Mouse (Mus musculus): ENCODE data around the gene Pex14. TPM values are rescaled to one million over a fixed set of nuclear protein-coding genes. Genes with fewer than 3 reads are reported as not detected.

Pex14 gene
- polyA plus RNA-seq (2012; ENCODE audit: insufficient read depth, insufficient read length, missing spikeins): 19.6 and 19.7 TPM in 2 replicates

DNA sequence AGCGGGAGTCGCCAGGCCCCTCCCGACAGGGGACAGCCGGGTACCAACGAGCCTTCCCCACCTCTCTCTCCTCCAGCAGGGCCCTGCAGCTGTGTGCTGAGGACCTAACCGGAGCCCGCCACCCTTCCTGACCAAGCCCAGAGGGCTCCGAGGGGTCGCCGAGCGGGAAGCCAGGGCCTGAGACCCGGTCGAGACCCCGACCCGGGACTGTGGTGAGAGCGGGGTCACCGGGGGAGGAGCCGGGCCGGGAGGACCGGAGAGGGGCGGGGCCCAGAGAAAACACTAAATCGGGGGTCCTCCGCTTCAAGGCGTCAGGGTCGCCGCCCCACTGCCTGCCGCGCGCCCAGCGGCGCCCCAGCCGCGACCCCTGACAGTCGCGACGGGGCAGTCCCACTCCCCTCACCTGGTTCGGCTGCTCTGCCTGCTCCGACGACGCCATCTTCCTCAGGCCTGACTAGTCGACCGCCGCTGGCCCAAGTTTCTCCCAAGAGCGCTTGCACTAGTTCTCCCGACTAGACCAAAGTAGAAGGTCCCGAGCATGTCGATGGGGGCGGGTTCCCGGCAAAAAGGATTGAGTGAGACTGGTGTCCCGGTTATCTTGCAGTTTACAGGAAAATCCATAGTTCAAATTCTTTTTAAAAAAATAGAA lies at the start of gene Pex14:
Gene Pex14 (minus strand): TSS at position 508 of the 649 bp plus-strand sequence.
- Histone ChIP-seq H3K4me1 (ENCODE audit: control insufficient read depth, insufficient read depth, low read length) (peaks cover 7% of the 10 kb centered on the region), H3K4me3 (ENCODE audit: insufficient read depth, low read length) (peak within 1 kb of the TSS; percentile 90), H3K27ac (ENCODE audit: insufficient read depth, low read depth, low read length) (no peak within 1 kb of the TSS)
- TF ChIP-seq CTCF (IDR thresholded peaks at IDR 0.05; ENCODE audit: low read depth, low read length) (no peak), POLR2A (IDR thresholded peaks at IDR 0.05; ENCODE audit: borderline replicate concordance, low read depth, low read length) (no peak)

DNA sequence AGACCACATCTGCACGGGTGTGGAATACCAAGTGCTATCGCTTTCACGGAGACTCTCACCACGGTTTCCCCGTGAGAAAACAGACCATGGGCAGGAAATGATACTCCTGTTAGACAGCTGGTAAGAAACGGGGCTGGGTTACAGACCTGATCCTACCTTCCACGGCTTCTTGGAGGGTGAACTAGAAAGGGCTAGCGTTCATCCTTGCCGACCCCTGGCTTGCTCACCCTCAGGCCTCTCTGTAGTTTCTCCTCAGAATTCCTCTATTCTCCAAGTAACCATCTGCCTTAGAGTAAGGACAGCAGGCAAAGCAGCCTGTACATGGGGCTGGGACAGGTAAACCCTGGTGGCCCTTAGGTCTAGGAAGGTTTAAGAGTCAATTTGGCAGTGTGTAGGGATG lies 49.5 kb upstream of the Pex14 start:
- Histone ChIP-seq H3K4me3 (ENCODE audit: insufficient read depth, low read length) (no peak overlapping the region), H3K27ac (ENCODE audit: insufficient read depth, low read depth, low read length) (no peak overlapping the region), H3K4me1 (ENCODE audit: control insufficient read depth, insufficient read depth, low read length) (no peaks in the 10 kb centered on the region)
- no peak for TF ChIP-seq CTCF (IDR thresholded peaks at IDR 0.05; ENCODE audit: low read depth, low read length)
- TF ChIP-seq POLR2A (IDR thresholded peaks at IDR 0.05; ENCODE audit: borderline replicate concordance, low read depth, low read length): no peak

DNA sequence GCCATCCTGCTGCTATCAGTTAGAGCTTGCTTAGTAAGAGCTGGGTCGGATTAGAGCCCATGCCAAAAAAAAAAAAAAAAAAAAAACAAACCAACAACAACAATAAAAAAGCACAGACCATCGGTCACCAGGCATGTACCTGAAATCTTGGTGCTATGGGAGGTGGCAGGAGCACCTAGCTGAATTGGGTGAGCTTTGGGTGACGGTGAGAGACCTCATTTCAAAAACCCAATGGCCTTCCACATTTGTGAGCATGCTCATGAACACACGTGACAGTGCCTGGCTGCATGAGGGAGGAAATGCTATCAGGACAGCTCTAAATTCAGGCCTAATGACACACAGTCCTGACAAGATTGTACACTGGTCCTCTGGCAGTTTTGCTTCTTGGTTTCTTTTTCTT lies 48.4 kb upstream of the Pex14 start:
- TF ChIP-seq CTCF (IDR thresholded peaks at IDR 0.05; ENCODE audit: low read depth, low read length) (no peak), POLR2A (IDR thresholded peaks at IDR 0.05; ENCODE audit: borderline replicate concordance, low read depth, low read length) (no peak)
- Histone ChIP-seq H3K27ac (ENCODE audit: insufficient read depth, low read depth, low read length) (no peak overlapping the region), H3K4me1 (ENCODE audit: control insufficient read depth, insufficient read depth, low read length) (no peaks in the 10 kb centered on the region), H3K4me3 (ENCODE audit: insufficient read depth, low read length) (no peak overlapping the region)

DNA sequence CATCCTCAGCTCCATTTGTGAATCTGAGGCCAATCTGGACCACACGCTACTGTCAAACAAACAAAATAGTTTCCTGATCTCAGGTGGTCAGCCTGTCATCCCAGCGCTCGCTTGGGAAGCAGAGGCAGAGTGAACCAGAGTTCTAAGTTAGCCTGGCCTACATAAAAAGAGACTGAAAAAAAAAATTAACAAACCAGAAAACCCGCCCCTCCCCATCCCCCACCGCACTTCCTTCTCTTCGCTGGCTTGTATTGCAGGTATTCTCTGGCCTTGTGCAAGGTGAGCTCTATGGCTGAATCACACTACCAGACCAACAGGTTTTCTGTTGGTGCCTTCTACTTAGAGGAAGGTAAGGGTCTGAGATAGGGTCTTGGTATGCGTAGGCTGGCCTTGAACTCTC lies 47.9 kb upstream of the Pex14 start:
- Histone ChIP-seq H3K27ac (ENCODE audit: insufficient read depth, low read depth, low read length) (no peak overlapping the region), H3K4me3 (ENCODE audit: insufficient read depth, low read length) (no peak overlapping the region), H3K4me1 (ENCODE audit: control insufficient read depth, insufficient read depth, low read length) (no peaks in the 10 kb centered on the region)
- no peak for TF ChIP-seq CTCF (IDR thresholded peaks at IDR 0.05; ENCODE audit: low read depth, low read length)
- no peak for TF ChIP-seq POLR2A (IDR thresholded peaks at IDR 0.05; ENCODE audit: borderline replicate concordance, low read depth, low read length)

DNA sequence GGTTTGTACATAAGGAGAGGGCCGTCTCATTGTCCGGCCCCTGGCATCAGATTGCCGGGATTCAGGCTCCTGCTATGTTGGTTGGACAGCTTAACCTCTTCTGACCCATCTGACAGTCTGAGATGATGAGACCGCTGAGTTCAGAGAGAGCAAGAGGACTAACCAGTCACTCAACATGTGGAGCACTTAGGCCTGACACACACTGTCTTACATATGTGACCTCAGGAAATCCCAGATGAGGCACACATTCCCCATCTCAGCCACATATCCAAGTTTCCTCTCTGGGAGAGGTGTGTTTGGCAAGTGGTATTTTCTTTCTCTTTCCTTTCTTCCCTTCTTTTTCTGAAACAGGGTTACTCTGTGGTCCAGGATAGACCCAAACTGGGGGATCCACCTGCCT lies 45.5 kb upstream of the Pex14 start:
- no peak for TF ChIP-seq CTCF (IDR thresholded peaks at IDR 0.05; ENCODE audit: low read depth, low read length)
- no peak for TF ChIP-seq POLR2A (IDR thresholded peaks at IDR 0.05; ENCODE audit: borderline replicate concordance, low read depth, low read length)
- no peak overlapping the region for H3K4me3 ChIP-seq (ENCODE audit: insufficient read depth, low read length)
- no peaks in the 10 kb centered on the region for H3K4me1 ChIP-seq (ENCODE audit: control insufficient read depth, insufficient read depth, low read length)
- H3K27ac ChIP-seq (ENCODE audit: insufficient read depth, low read depth, low read length): no peak overlapping the region

DNA sequence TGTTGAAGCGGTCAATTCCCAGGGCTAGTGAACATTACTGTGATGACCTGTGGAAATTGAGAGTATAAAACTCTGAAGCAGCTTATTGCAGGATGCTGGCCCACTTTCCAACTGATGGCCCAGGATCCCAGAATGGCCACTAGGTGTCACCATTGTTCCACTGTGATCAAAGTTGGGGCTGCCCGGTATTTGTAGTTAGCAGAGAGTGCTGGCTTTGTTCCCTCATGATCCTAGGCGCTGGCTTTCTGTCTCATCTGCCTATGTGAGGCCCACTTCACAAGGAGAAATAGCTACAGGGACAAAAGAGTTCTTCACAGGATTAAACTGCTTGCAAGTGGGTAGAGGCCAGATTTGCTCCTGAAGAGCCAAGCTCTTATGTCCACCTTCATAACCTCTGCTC lies 44.8 kb upstream of the Pex14 start:
- no peaks in the 10 kb centered on the region for H3K4me1 ChIP-seq (ENCODE audit: control insufficient read depth, insufficient read depth, low read length)
- TF ChIP-seq CTCF (IDR thresholded peaks at IDR 0.05; ENCODE audit: low read depth, low read length): peak; percentile 97
- TF ChIP-seq POLR2A (IDR thresholded peaks at IDR 0.05; ENCODE audit: borderline replicate concordance, low read depth, low read length): no peak
- no peak overlapping the region for H3K4me3 ChIP-seq (ENCODE audit: insufficient read depth, low read length)
- H3K27ac ChIP-seq (ENCODE audit: insufficient read depth, low read depth, low read length): no peak overlapping the region

DNA sequence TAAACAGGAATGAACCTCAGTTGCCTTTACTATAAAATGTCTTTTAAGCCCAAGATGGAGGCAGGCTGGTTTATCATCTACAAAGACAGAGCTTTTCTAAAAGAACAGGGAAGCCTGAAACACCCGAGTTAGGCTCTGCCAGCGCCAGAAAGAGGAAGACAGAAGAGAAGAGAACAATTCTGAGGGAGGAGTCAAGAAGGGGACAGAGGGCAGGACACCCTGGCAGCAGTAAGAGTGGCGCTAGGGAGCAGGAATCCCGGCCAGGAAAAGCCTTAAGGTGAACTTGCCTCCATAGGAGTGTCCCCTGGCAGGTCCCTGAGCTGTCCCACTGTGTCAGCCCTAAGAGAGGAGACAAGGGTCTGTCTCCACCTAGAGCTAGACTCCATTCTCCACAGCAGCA lies 43.9 kb upstream of the Pex14 start:
- Histone ChIP-seq H3K4me1 (ENCODE audit: control insufficient read depth, insufficient read depth, low read length) (no peaks in the 10 kb centered on the region), H3K4me3 (ENCODE audit: insufficient read depth, low read length) (no peak overlapping the region), H3K27ac (ENCODE audit: insufficient read depth, low read depth, low read length) (no peak overlapping the region)
- TF ChIP-seq CTCF (IDR thresholded peaks at IDR 0.05; ENCODE audit: low read depth, low read length) (no peak), POLR2A (IDR thresholded peaks at IDR 0.05; ENCODE audit: borderline replicate concordance, low read depth, low read length) (no peak)

DNA sequence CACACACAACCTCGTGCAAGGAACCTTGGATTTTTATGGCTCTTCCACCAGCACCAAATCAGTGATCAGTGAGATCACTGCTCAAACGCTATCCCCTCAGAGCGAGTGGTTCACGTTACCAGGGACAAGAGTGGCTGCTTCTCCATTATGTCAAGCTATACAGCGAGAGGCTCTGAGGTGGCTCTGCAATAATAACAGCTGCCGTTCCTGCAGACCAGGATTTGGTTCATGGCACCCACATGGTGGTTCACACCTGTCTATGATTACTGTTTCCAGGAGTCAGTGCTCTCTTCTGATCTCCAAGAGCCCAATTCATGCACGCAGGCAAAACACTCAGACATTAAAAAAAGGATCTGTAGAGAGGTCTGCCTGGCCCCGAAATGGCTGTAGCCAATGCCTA lies 38.8 kb upstream of the Pex14 start:
- peaks cover 4% of the 10 kb centered on the region for H3K4me1 ChIP-seq (ENCODE audit: control insufficient read depth, insufficient read depth, low read length)
- no peak for TF ChIP-seq POLR2A (IDR thresholded peaks at IDR 0.05; ENCODE audit: borderline replicate concordance, low read depth, low read length)
- no peak for TF ChIP-seq CTCF (IDR thresholded peaks at IDR 0.05; ENCODE audit: low read depth, low read length)
- H3K4me3 ChIP-seq (ENCODE audit: insufficient read depth, low read length): no peak overlapping the region
- H3K27ac ChIP-seq (ENCODE audit: insufficient read depth, low read depth, low read length): no peak overlapping the region

DNA sequence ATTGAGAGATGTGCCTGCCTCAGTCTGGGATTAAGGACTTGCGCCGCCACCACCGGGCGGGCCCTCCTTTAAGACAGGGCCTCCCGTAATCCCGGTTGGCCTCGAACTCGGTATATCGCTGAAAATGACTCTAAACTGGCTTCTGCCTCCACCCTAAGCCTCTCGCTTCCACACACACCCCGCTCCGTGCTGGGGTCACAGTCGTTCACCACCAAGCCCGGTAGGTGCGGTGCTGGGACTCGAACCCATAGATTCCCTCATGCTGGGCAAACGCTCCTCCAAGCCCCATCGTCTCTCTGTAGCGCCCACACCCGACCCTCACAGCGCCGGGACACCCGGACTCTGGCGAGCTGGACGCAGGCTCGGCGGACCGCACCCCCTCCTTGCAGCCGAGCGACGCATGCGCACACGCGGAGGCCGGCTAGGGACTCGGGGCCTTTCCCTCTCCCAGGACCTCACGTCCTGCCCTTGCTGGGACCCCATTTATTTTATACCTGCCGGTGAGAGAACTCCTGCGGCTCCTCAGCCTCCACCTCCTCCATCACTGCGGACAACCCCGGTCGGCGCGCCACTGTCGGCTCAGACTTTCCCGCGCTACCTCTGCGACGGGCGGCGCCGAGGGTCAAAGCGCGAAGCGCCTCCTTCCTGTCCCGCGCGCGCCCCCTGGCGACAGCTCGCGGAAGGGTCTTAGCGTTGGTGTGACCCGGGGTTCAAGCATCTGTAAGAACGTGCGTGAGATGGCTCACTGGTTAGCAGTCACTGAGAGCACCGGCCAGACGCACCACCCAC lies 37.5 kb upstream of the Pex14 start, which contains the start of gene Cenps:
Gene Cenps (minus strand): TSS at position 648 of the 789 bp plus-strand sequence.
- Histone ChIP-seq H3K4me1 (ENCODE audit: control insufficient read depth, insufficient read depth, low read length) (peaks cover 4% of the 10 kb centered on the region), H3K4me3 (ENCODE audit: insufficient read depth, low read length) (peak within 1 kb of the TSS; percentile 61), H3K27ac (ENCODE audit: insufficient read depth, low read depth, low read length) (peak within 1 kb of the TSS; percentile 47)
- TF ChIP-seq POLR2A (IDR thresholded peaks at IDR 0.05; ENCODE audit: borderline replicate concordance, low read depth, low read length) (no peak), CTCF (IDR thresholded peaks at IDR 0.05; ENCODE audit: low read depth, low read length) (peak; percentile 72; the same call in 1 of the 2 replicates)
